Mouse (Mus musculus) activated CD4-positive, CD25-positive, alpha-beta regulatory T cell, adult 4 months (primary cell): ENCODE results near the gene Eps15. TPM values are rescaled to one million over a fixed set of nuclear protein-coding genes. Genes with fewer than 3 reads are reported as not detected.
A peak's percentile ranks its signal among the peaks of the same experiment; 100 is the strongest.

Experiments
- ATAC-seq: one replicate; pipeline ENCODE4 v1.8.0; 2017
- polyA plus RNA-seq, 2 experiments: library from polyadenylated mRNA; unstranded; fragments of 100-300 nt; shearing (Covaris generic); gene quantifications; one replicate each; pipeline ENCODE4 v1.2.1; 2017

The Eps15 gene
- 10 to 100 TPM; 66.5 to 83.3 TPM for polyA plus RNA-seq

DNA sequence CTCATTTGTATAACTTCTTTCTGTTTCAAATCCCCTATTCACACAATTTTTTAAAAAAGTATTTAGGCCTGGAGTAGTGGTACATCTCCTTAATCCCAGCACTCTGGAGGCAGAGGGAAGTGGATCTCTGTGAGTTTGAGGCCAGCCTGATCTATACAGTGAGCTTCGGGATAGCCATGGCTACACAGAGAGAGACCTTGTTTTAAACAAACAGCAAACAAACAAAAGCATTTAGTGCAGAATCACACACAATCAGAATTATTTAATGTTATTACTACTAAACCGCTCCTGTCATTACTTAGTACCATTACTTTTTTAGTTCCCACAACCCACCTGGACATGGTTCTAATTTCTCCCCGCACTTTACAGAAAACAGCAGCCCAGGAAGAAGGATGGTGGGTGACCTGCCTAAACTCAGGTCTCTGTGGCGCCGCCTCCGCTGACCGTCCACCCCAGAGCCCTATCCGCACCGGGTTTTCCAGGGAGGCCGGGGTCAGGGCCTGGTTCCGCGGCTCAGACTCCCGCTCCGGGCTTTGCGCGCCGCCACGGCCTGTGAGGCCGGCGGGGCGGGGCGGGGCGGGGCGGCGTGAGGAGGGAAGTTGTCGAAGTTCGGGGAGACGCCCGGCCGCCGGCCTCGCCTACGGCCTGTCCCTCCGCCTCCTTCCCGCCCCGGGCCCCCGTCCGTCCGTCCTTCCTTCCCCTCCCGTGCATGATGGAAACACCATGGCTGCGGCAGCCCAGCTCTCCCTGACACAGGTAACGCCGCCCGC is at the start of gene Eps15:
TSS of gene Eps15 (plus strand) at position 580 of the 770 bp plus-strand sequence.
- peak; percentile 81 for ATAC-seq

DNA sequence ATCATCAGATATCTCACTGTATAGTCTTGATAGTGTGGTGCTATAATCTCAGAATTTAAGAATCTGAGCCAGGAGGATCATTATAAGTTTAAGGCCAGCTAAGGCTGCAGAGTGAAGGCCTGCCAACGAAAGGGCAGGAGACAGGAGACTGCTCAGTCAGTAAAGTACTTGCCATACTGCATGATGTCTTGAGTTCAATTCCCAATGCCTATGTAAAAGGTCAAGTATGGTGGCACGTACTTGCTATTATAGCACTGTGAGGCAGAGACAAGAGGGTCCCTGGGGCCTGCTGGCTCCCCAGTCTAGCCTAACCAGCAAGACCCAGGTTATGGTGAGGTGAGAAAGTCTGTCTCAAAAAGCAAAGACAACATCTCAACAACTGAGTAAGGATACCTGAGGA is 45.9 kb upstream of the Eps15 start, which contains the start of gene Calr4:
TSS of gene Calr4 (plus strand) at position 301 of the 400 bp plus-strand sequence.
- ATAC-seq, result no peak

DNA sequence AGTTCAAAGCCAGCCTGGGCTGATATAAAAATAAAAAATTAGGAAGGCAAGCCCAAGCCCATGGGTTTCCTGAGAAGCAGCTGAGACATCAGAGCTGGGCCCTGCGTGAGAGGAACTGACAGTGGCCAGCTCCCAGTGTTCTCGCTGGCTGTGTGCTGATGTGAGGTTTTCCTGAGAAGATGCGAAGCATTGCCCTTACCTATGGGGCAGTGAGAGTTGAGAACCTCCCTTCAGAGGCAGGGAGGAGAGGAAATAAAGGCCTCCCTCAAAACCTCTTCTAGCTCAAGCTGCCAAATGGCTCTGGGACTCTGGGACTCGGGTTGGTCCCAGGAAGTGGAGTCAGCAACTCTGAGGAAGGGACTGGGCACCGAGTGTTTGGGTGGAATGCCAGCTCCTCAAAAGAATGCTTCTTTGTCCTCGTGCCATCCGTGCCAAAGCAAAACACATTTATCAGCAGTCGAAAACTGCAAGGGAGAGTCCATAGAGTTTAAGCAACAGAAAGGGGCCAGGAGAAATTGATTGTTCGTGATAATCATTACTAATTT is 45.2 kb upstream of the Eps15 start:
- ATAC-seq, result no peak

DNA sequence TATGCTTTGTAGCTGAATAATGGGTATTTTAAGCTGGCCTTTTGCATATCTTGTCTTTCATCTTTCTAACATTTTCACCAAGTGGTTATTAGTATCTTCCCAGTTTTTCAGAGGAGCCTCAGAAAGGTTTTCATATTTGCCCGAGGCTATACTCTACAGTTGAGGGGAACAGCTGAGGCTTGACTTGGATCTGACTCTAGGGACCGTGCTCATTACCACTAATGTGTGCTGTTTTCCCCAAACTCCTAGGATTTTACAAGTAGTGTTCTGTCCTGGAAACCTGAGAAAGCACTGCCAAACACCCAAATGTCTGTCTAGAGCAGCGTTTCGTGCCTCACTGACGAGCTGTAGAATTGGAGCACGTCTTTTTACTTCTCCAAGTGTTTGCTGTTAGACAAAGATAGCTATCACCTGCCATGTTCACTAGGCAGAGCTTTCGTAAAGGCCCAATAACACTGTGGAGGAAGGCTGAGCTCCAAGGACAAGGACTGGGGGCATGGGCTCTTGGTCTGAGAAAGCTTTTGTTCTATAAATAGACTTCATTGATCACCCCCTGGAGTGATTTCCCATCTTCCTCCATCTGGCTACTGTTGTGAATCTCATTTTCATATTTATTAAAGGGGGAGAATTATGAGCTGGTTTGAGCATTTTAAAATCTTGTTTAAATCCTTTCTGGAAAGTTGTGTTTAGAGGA is 43.7 kb upstream of the Eps15 start:
- no peak for ATAC-seq

DNA sequence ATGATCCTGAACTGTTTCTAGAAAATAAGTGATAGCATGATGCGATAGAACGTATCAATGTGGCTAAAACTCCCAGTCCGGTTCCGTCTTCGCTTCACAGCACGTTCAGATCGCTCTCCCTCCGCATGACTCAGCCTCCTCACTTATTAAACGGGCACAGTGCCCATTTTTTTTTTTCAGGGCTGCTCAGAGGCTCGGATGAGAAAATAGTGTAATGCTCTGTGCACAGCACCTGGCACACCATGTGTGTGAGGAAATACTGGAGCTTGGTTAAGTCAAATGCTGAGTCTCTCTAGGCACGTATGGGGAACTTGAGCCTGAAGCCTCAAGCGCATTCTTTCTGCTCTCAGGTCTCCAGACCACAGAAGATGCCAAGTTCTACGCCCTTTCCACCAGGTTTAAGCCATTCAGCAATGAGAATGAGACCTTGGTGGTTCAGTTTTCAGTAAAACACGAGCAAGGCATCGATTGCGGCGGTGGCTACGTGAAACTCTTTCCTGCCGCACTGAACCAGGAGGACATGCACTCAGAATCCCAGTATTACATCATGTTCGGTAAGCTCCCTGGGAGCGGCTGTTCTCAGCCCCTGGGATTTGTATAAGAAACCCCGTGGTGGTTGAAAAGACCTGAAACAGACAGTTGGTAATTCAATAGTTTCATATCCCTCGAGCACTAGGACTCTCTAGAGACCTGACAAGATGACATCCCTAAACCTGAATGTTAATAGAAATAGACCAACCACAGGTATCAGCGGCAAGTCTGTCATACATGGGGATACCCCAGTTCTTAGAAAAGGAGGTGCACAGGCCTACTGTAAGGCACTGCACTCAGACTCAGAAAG is 41.4 kb upstream of the Eps15 start:
- ATAC-seq, result no peak

DNA sequence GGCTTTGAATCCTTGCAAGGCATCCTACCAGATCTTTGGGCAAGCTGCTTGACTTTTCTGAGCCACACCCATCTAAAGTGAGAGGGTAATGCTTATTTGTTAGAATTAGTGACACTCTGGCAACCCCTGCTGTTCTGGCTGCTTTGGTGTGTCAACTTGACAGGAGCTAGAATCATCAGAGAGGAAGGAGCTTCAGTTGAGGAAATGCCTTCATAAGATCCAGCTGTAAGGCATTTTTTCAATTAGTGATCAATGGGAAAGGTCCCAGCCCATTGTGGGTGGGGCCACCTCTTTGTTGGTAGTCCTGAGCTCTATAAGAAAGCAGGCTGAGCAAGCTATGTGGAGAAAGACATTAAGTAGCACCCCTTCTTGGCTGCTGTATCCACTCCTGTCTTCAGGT is 38.8 kb upstream of the Eps15 start:
- ATAC-seq, result no peak

DNA sequence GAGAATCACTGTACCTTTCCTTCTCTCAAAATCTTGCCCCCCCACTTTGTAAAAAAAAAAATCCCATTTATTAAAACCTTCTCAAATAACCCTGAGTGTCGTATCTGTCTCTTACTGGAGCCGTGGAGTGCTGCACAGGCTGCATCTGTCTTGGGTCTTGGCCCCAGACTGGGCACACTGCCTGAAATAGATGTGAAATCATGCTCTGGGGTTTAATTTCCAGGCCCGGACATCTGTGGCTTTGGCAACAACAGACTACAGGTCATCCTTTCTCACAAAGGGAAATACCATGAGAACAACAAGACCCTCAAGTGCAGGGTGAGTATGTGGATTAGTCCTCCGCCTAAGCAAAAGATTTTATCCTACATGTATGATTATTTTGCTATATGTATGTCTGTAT is 38.1 kb upstream of the Eps15 start:
- no peak for ATAC-seq

DNA sequence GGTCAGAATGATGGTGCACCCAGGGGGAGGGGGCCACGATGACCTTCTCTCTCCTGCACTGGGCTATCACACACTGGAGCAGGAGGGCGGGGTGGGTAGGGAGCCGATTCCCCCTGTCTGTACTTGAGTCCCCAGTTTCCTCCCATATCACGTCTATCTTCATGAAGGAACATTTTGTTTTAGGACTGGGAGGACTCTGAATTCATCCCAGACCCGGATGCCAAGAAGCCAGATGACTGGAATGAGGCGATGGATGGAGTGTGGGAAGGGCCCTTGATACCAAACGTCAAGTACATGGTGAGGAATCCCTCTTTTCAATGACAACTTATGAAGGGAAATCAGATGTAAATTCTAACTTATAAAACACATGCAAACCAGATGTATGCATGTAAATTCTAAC is 35.6 kb upstream of the Eps15 start:
- no peak for ATAC-seq

DNA sequence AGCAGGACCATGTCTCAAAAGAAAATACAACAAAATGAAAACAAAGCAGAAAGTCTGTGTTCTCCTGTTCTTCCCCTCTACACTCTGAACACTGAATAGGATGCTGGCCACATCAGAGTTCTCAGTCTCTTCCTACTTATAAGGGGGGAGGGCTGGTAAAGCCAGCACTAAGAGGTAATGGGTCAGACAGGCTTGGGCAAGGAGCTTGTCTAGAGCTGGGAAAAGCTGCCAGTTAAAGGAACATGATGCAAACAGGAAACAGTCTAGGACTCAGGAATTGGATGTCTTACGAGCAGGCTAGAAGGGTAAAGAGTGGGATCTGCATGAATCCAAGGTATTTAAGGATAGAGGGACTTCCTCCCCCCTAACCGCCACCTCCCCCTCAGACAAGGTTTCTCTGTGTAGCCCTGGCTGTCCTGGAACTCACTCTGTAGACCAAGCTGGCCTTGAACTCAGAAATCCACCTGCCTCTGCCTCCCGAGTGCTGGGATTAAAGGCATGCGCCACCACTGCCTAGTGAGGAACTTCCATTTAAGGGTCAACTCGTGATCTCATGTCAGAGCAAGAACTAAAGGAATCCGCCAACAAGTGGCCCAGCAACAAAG is 35.0 kb upstream of the Eps15 start:
- ATAC-seq, result no peak

DNA sequence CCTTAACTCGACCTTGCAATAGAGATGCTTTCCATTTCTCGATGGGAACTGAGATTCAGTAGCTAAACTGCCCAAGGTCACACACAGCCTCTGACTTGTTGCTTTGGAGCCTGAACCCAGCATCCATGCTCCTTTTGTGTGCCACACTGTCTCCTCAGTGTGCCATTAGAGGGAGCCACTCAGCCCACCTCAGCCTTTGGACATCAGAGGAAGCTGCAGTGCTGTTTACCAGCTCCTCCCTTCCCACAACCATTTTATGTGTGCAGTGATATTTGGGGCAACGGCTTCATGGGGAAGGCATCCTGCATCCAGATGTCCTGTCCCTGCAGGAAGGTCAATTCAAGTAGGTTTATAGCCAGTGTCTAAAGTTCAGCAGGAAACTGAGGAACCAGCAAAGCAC is 28.5 kb upstream of the Eps15 start:
- ATAC-seq, result no peak

DNA sequence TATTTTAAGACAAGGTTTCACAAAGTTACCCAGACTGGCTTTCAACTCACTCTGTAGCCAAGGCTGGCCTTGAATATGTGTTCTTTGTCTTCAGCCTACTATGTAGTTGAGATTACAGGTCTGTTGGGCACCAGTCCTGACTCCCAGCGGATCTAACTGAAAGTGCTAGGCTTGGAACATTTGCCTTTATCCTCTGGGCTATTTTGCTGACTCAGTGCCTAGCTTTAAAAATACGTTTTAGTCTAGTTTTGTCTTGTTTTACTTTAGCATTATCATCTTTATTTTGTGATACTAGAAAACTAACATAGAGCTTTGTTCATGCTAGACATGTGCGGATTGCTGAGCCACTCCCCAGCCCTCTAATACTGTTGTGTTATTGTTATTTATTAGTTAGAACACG is 27.9 kb upstream of the Eps15 start:
- ATAC-seq, result no peak

DNA sequence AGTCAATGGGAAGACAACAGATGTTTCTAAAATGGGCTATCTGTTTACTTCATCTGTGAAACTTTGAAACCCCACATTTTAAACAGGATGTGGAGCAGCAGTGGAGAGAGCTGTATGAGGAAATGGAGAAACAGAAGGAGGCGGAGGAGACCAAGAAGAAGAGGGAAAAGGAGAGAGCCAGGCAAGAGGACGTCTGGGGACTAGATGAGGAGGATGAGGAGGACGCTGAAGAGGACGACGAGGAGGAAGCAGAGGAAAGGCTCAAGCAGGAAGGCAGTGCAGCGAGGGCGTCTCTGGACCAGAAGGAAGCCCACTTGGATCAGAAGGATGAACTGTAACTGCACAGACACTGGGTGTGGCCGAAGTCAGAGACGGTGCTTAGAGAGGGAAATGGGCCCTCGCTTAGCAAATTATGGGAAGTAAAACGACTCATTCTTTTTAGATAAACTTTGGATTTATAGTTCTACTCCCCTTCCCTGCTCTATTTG is 26.4 kb upstream of the Eps15 start:
- ATAC-seq, result no peak

DNA sequence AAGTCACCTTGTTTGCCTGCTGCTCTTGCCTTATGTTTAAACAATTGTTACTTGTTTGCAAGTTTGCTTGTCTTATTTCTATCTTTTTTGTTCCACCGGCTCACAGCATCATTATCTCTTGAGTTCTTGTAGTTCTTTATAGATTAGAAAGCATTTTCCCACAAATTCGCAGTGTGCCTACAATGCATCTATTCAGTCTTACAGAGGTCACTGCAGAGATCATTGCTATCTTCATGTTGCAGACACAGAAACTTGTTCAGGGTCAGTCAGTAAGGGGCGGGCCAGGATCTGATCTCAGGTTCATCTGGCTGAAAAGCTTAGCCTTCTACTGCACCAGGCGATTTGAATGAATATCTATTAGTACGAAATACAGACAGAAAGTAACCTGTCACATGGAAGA is 25.6 kb upstream of the Eps15 start:
- no peak for ATAC-seq

DNA sequence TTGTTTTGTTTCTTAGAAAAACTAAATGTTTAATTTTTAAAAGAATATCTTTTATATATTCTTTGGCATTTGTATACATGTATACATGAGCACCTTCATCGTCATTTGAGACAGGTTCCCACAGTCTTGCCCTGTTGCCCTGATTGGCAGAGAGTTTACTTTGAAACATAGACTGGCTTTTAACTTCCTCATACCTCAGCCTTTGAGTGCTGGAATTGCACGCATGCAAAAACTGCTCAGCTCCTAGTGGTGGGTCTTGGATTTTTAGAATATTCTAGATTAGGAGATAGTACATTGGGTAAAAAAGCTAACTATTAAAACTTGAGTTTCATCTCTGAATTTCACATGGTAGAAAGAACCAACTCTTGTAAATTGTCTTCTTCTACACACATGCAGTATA is 24.7 kb upstream of the Eps15 start:
- no peak for ATAC-seq

DNA sequence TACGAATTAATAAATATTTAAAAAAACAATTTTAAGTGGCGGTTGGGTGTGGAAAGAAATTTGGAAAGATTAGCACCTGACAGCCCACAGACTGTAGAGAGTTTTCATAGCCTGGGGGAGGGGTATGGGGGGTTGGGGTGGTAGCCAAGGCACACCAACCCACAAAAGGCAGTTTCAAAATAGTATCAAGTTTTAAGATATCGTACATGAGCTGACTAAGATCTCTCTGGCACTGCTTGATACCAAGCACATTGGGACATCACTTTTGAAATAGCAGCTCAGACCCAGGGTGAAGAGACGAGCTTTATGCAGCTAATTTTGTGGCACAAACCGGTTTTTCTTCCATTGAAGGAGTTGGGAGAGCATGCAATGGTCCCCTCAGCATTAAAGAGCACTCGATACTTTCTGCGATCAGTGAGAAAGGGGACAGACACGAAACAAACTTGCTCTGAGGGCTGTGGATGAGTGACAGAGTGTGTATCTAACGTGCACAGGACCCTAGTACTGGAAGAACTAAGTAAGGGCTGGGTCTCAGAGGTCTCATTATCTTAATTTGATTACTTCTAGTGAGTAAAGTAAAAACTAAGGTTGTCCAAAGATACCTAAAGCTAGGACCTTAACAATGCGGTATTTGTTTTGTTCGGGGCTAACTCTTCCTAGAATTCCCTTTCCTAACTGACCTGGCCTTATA is 24.2 kb upstream of the Eps15 start:
- ATAC-seq, result no peak

DNA sequence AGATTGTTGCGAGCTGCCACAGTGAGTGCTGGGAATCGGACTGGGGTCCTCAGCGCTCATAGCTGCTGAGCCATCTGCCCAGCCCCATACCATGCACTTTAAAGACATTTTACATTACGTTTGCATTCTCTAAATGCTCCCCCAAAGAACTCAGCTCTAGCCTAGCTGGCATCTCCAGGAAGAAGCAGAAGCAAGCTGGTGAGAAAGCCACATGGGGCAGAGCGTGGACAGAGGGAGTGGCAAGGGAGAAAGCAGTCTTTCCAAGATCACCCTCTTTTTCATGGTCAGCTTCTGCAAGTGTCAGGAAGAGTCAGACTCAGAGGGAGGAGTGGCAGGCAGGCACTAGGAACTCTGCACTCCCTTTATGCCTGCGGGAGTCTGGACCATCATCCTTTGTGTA is 23.3 kb upstream of the Eps15 start:
- no peak for ATAC-seq

DNA sequence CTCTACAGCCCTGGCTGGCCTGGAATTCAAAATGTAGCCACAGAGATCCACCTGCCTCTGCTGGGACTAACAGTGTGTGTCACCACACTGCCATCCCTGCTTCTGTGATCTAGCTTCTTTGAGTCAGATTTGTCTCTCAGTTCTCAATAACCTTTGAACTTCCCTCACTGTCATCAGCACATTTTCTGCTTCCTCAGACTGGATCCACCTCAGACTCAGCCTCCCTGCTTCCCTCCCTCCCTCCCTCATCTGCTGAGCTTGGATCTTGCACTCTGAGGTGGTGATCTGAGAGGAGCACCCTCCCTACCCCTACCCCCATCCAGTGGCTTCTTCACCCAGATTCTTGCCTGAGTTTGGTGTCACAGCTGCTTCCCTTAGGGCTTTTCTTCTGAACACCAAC is 22.4 kb upstream of the Eps15 start:
- ATAC-seq, result no peak

DNA sequence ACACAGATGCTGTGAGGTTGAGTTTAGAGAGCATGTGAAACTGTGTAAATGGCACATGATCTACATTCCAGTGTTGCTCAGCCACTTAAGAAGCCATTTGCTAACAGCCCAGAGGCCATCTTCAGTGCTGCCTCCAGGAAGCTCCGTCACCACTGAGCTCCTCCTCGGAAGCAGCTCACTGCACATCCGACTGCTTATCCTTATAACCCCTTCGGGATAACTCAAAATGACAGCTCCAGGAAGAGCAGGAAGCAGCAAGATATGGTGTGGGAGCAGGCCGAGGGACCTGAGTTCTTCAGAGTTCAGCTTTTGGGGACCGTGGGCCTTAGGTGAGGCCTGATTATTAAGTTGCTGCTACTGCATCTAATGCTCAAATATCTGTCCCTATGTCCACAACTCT is 18.0 kb upstream of the Eps15 start:
- ATAC-seq, result no peak

DNA sequence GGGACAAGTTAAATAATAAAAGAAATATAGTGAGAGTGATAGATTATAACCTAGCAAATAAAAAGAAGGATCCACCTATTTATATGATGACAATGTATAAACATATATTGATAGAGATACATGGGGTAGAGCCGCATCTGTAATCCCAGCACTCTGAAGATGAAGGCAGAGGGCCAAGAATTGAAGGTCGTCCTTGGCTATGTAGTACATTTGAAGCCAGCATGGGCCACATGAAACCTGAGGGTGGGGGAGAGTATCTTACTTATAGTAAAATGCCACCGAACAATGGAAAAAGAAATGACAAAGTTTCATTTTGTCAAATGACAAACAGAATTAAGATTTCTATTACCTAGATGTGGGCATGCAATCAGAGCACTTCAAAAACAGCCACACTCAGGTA is 14.0 kb upstream of the Eps15 start:
- ATAC-seq, result no peak

DNA sequence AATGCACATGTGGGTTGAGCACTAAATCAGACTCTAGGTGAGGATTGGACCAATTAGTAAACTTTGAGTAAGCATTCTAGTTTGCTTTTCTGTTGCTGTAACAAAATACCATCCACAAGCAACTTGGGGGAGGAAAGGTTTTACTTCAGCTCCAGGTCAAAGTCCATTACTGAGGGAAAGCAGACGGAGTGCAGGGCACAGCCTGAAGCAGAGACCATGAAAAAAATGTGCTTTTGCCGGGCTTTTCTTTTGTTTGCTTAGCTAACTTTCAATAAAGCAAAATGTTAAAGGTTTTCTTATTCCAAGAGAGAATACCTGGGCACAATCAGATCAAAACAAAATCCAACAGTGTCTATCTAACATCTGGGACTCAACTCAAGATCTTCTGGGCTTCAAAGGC is 13.3 kb upstream of the Eps15 start:
- ATAC-seq, result no peak

DNA sequence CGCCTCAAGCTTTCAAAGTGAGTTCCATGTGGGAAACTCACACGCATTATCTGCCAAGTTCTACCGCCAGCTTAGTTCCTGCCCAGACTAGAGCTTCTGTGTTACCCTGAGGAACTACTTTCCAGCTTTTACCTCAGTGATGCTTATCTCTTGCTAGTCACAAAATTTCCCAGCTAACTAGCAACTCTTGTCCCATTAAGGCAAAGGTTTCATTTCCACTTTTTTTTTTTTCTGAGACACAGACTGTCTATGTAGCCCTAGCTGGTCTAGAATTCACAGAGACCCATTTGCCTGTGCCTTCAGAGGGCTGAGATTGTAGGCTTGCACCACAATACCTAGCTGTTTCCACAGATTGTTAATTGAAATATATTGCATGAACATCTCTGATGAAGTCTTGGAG is 12.6 kb upstream of the Eps15 start:
- ATAC-seq, result no peak

DNA sequence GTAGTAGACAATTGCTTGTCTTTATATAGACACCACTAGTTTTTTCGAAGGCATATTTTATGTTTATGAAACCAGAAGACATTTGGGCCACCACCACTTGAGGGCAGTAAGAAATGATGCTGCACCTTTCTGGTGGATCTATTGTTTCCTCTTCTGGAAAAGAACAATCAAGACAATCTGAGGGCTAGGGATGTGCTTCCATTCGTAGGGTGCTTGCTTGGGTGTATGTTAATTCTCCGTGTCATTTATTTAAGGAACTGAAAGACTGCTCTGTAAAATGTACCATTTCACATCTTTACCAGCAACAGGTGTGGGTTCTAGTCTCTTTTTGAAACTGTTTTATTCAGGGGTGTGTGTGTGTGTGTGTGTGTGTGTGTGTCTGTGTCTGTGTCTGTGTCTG is 11.2 kb upstream of the Eps15 start:
- ATAC-seq, result no peak
